Mouse (Mus musculus) NIH3T3 (cell line): ENCODE data around the gene Anxa4.

ENCODE experiments used
- DNase-seq: peaks from one replicate; pipeline ENCODE4 v3.0.0-alpha.2; 2012; ENCODE audit warnings: low read depth

The Anxa4 gene

DNA sequence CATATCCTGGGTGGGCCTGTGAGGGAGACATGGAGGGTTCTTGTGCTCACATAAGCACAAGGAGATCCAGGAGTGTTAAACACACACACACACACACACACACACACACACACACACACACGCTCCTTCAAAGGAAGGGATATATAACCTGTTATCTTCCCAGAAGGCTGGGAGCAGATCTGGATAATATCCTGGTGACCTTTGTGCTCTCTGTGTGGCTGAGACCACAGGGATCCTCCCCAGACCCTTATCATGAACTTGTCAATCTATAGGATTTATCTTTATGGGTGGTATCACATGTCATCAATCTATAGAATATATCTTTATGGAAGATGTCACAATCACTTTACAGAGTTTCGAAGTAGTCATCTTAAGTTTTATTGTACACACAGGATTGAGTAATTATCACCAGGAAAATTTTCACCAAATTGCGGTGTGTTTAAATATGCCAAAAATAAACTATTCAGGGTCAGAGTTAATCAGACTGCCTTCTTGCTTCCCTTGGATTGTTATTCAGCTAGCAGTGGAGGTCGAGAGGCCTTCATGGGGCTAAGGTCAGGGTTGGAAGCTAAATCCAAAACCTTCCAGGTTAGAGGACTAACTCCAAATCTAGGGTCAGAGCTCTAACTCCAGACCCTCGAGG lies 40.4 kb downstream of the Anxa4 start:
- DNase-seq = no peak

DNA sequence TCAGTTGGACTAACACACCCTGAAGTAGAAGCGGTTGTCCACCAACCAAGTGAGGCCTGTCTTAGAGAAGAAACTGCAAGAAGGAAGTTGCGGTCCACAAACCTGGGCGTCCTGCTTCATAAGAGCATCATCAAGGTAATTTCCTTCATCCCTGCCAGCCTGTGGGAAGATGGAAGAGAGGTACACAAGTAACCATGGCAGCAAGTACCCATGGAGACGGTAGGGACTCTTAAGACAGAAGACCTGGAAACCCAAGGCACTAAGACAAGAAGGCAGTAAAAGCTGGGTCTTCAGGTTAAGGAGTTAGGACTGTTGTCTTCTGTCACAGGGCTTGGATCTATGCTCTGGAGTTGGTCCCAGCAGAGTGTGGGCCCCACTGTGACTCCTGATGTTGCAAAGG lies 42.4 kb downstream of the Anxa4 start:
- DNase-seq = no peak

DNA sequence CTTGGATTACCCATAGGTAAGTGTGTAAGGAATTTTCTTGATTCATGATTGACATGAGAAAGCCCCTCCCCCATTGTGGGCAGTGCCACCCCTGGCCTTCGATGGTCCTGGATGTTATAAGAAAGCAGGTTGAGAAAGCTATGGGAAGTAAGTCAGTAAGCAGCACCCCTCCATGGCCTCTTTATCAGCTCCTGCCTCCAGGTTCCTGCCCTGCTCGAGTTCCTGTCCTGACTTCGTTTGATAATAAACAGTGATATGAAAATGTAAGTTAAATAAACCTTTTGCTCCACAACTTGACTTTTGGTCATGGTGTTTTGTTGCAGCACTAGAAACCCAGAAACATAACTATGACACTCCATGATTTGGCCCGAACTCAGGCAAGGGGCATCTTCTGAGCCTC lies 43.6 kb downstream of the Anxa4 start:
- no peak for DNase-seq

DNA sequence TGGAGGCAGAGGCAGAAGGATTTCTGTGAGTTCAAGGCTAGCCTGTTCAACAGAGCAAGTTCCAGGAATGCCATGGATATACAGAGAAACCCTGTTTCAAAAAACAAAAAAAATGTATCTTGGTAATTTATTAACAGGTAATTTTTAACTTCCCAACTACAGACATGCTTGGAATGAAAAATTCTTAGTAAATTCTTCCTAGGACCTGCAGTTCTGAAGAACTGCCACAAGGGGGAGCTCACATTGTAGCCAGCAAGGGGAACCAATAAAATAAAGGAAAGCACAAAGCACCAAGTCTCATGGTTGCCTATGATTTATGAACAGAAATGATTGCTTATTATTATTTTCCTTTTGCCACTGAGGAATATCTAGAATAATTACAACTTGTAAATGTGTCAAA lies 46.2 kb downstream of the Anxa4 start:
- peak; percentile 84 for DNase-seq

DNA sequence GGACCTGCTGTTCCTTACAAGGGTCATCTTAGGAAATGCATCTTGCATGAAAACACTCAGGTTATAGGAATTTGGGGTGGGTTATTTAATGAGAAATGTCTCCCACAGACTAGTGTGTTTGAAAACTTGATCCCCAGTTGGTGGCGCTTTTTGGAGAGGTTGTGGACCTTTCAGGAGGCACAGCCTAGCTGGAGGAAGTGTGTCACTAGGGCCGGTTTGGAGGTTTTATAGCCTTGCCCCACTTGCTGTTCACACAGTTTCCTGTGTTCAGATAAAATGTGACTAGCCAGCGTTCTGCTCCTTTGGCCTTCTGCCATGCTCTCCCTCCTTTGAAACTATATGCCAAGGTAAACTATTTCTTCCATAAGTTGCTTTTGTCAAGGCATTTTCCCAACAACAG lies 52.7 kb downstream of the Anxa4 start:
- DNase-seq = no peak

DNA sequence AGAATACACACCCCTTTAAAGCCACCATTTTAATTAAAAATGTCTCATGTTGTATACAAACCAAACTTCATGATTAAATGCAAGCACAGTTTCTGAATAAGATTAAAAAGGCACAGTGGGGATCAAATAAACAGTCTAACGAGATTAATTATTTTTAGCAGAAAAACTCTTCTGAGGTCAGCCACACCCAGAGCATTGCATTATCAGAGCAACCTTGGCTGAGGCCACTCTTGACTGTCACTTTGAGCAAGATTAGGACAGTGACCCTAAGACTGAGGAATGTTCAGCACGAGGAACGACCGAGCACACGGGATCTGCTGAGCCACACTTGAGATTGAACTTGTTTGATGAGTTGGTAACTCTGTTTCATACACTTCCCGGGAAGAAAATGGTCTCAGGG lies 56.6 kb downstream of the Anxa4 start:
- no peak for DNase-seq

DNA sequence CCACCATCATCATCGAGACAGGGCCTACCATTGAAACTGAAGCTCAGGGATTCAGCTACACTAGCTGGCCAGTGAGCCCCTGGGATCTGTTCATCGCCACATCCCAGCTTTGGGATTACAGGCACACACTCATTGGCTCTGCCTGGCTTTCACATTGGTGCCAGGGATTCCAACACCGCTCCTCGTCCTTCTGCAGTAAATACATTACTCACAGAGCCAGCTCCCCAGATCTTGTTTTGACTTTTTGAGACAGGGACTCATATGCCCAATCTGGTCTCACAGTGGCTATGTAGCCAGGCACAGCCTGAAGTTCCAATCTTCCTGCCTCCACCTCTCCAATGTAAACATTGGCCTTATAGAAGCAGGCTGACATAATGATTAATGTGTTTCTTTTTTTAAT lies 57.1 kb downstream of the Anxa4 start:
- no peak for DNase-seq

DNA sequence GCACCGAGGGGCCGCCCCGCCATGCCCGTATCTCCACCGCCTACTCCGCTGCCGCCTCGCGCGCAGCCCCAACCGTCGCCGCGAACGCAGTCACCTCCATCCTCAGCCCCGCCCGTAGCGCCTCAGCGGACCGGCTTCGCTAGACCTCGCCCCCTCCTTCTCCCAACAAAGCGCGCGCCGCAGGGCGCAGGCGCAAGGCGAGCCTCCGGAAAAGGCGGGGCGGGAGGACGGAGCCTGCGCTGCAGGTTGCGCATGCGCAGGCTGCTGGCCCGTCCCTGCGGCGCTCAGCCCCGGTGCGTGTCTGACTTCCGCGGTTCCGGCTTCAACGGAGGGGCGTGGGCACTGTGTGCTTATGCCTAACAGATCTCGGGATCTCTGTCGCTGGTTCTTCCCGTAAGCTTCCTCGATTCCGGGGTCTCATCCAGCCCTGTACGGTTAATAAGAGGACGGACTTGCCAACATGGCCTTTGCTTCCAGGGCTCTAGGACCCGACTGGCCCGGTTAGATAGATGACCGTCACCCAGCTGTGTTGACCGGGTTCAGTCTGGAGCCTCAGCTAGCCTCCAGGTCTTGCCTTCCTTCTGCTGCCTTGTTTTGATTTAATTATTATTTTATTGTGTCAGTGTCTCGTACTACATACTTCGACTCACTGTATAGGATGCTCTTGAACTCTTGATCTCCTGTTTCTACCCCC lies 60.1 kb downstream of the Anxa4 start, which contains the start of gene Gmcl1:
Gmcl1 (minus strand) TSS at position 201 of the 694 bp plus-strand sequence.
- peak; percentile 99 for DNase-seq

DNA sequence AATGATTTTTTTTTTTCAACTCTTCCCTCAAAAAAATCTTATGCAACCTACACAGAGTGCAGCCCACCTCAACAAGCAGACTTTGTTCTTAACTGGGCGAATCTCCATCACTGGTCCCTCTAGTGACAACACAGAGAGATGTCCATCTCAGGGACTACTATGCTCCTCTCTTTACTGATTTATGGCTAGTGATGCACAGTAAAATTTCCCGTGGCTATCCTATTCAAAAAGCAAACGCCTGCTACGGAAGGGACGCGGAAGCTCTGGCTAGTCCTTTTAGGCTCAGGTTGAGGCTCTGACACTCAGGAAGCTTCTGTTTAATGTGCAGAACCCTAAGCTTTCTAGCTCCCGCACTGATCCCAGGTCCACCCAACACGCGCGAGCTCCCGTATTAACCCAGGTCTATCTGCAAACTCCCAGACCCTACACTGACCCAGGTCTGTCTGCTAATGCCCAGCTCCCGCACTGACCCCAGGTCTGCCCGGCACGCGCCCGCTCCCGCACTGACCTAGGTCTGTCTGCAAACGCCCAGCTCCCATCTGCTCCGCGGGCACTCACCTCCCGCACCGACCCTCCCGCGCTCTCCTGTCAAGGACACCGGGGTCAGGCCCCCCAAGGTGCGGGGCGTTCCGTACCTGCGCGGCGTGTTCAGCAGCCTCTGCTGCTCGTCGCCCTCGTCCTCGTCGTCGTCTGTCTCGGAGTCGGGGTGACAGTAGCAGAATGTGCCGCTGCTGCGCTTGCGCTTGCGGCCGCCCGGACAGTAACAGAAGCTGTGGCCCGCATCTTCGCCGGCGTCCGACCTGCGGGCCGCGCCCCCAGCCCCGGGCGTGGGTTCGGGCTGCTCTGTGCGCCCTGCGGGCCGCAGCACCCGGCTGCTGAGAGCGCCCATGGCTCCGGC lies 60.9 kb downstream of the Anxa4 start:
- DNase-seq = peak; percentile 30

DNA sequence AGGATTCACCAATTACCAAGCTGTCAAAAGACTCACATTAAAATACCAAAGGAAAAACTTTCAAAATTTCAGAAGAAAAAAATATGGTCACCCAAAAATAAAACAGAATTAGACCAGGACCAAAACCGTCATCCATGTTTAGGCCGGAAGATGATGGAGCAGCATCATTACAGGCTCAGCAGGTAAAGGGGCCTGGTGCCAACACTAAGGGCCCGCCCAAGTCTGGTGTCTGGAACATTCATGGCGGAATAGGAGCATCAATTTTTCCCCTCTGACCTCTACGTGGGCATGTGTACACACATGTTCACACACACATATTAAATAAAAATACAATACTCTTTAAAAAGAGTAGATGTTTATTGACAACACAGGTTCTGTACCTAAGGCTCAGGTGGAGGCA lies 64.7 kb downstream of the Anxa4 start:
- no peak for DNase-seq

DNA sequence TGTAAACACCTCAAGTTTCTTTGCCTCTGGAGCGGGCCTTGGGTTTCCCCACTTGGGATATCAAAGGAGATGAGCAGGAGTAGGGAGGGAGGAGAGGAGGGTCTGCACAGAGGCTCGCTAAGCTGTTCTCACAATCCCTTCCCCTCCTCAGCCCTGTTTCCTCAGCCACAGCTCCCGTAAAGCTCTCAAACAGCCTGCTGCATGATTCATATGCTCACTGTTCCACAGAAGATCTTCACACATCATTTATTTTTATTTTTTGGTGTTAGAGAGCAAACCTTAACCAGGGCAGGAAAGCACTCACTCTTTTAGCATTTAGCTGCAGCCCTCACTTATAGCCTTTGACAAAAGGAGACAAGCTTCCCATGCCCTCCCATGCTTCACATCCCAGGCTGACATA lies 71.4 kb downstream of the Anxa4 start:
- no peak for DNase-seq

DNA sequence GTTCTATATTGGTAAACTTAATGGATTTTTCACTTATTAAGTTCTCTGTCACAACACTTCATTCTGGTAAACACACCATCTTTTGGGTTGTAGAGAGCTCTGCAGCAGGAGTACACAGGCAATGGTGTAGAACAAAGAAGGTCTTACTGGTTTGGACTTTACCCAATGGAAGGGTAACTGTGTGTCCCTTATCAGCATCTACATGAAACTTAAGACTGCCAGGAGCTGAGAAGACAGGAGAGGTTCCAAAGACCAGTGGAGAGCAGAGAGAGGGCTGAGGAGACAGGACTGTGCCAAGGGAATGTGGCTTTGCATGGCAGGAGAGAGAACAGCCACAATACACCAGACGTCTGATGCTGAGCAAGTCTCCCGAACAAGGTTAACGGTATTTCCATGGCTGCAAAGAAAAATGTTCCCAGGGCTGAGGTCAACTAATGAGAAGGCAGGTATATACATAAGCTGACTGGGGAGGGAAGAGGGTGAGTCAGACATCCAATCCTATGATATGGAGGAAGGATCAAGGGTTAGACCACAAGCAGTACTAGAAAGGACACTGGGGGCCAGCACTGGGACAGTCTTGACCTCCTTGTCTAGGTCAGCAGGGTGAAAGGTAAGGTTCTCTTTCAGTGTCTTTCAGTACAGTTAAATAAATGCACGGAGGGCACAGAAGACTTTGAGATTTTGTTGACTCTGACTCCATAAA lies 85.2 kb downstream of the Anxa4 start:
- no peak for DNase-seq

DNA sequence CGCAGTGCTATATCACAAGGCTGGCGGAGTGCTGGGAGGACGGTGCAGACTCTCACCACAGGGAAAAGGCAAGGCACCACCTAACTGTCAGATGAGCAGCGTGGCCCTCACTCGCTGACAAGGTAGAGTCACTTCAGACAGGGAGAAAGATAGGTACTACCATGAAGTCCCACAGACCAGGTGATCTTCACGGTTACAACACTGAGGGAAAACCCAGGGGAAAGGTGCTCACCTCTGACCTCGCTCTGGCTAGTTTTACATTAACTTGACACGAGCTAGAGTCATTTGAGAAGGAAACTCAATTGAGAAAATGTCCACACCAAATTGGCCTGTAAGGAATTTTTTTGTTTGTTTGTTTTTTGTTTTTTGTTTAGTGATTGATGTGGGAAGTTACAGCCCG lies 90.8 kb downstream of the Anxa4 start:
- DNase-seq = no peak

DNA sequence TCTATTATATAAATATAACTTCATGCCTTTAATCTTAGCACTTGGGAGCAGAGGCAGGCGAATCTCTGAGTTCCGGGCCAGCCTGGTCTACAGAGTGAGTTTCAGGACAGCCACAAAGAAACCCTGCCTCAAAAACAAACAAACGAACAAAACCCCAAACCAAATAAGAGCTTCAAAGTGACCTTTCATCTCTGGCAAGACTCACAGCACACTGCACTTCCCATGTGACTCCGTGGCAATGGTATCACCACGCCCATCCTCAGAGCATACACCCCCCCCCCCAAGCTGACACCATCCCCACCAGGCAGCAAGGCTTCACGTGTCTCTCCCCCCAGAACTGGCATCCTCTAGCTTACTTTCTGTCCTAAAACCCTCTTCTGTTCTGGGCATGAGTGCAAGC lies 95.5 kb downstream of the Anxa4 start:
- no peak for DNase-seq

DNA sequence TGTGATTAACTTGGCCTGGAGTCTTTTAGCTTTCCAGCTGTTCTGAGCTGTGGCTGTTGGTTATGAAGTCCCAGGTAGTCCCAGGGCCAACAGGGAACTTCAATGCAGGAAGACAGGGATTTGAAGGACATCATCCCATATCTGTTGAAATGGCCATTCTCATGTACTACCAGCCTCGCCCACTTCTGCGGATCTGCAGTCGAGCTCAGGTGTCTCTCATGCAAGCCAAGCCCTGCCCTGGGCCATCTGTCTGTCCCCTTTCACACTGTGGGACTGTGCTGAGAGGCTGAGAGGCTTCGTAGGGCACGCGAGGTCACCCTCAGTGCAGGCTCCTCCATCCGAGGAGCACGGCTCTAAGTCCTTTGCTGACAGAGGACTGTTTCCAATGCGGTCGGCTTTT lies 97.2 kb downstream of the Anxa4 start:
- DNase-seq = no peak

DNA sequence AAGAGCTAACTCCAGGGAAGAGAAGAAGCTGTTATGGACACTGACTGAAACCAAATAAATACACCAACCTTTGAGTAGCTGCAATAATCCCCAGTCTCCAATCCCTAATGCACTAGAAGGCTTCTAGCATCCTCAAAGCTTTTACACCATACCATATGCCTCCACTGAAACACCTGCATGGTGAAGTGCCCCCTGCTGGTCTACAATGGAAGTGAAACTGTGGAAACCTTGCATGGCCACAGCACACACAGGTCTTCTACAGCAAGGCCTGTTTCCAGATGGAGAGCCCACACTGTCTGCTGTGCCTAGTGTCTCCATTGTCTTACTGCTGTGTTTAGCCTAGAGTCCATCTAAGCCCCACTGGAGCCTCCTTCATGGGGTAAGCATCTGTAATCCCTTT lies 98.9 kb downstream of the Anxa4 start:
- peak; percentile 81 for DNase-seq

DNA sequence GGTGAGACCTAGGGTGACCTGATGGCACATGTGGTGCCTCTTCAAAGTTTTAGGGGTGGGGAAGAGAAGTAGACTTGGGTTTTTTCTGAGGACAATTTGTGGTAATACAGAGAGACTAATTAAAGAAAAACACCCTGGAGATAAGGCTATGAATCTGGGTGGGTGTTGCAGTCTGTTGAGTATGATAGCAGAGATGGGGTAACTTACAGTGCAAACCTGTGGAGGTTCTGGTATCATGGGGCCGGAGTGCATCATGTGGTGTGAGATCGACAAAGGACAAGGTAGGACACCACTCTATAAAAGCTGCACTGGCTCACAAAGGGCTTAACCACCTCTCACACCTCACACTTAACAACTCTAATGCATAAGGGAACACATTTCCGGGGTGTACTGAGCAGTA lies 103.7 kb downstream of the Anxa4 start:
- DNase-seq = no peak

DNA sequence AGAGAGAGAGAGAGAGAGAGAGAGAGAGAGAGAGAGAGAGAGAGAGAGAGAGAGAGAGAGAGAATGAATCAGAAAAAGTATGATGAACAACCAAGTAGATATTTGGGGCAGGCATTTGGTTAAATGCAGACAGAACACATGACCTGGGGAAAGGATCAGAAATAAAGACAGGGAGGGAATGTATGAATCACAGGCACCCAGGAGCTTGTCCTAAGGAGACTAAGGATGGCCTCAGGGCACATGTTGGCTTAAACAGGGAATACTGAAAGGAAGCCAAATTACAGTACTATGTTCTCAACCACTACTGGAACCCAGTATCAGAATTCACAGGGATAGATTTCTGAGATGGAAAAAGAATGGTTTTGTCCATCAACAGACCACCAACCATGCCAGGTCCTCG lies 106.4 kb downstream of the Anxa4 start:
- DNase-seq = peak; percentile 71
